Mouse (Mus musculus) left cerebral cortex, postnatal 14 days (tissue): ENCODE results near the gene Tmed8. TPM values are rescaled to one million over a fixed set of nuclear protein-coding genes. Genes with fewer than 3 reads are reported as not detected.
"Not testable (repeated sequence)": the region's sequence is repeated elsewhere in the genome, so short reads cannot be mapped to it uniquely, and the experiment has no call there.

Source experiments
- DNase-seq, 2 experiments: peaks; one replicate each; pipeline ENCODE4 v3.0.0; 2021 to 2022; ENCODE audit warnings: low spot score in 2 of 2, mixed read lengths in 1 of 2
- intact Hi-C: fragments of 180-260 bp; cut with DNase I; formaldehyde crosslinking; loops from one replicate; pipeline ENCODE4 v1.15.1; 2025
- total RNA-seq, 2 experiments: library from RNA; stranded (reverse); gene quantifications; 2 replicates each; pipeline ENCODE4 v1.2.3; 2021

Gene Tmed8
- total RNA-seq, 2 experiments from 2014 or later: 28.0 to 28.5 TPM

DNA sequence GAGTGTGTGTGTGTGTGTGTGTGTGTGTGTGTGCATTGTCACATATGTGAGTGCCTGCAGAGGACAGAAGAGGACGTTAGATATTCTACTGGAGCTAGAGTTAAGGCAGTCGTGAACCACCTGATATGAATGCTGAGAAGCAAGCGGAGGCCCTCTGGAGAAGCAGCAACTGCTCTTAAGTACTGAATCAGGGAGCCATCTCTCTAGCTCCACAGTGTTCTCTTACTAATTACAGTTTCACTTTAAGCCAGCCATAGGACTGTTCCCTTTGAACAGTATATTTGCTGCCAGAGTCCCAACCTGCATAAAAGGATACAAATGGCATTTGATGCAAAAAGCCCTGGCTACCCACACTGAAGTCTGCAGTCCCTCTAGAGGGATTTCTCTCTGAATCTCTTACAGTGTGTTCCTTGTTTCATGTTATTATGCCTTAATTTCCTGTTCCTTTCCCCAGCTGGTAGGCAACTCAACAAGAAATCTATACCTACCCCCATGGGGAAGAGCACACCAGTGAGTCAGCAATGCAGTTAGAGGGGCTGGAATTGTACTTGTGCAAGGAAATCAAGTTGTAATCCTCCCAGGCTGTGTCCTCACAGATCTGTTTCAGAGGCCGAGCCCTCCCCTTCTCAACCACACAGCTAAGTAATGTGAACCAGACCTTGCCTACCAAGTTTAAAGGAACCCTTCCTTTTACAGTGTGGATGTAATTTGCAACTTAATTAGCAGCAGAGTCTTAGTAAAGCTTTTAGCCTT lies 24.9 kb downstream of the Tmed8 start:
- intact Hi-C loops: no loop called here
- DNase-seq: no peak

DNA sequence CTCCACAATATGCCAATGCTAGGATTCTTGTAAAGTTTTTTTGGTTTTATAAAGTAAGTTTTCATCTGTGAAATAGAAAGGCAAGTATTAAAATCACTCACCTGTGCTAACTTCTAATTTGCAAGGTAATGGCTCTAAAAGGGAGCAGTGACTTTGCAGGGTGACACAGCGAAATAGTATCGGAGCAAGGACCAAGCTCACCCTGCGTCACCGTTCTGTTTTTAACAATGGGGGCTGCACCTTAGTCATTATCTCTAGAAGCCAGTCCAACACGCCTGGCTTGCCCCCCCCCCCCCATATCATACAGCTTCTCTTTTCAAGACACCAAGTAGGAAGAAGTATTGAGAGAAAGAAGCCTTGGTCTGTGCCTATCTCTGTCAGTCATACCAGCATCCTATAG lies 39.4 kb downstream of the Tmed8 start:
- no peak for DNase-seq
- intact Hi-C loops: no loop called here

DNA sequence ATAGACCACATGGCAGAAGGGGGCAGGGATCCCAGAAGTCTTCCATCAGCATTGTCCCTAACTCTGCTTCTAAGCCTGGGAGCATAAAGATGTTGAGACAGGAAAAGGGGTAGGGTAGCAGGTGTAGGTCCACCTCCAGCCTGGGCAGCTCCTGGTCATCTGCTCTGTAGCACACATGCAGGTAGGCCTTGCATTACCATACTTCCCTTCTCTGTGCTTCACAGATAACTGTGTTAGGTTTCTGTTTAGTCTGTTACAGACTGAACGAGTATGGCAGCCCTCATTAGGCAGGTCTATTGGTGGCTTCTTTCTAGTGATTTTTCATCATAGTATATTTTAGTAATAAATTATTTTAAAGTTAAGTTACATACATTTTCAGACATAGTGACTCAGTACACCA lies 39.9 kb downstream of the Tmed8 start:
- no peak for DNase-seq
- intact Hi-C loops: no loop called here

DNA sequence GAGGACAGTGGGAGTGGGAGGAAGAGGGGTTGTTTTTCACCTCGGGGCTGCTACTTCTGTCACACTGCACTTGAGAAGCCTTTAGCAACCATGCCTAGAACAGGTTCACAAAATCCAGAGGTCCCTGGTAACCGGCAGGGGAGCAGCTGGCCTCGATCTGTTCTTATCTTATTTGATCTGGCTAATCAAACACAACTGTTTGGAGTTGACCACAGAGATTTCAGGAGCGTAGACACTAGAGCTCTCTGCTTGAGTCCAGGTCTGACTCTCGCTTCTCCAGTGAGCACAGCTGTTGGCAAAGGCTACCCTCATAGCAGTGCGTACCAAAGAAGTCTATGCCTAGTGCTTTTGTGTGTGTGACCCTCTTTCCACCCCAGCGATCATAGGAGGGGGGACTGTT lies 42.2 kb downstream of the Tmed8 start:
- no peak for DNase-seq
- intact Hi-C loops: no loop called here

DNA sequence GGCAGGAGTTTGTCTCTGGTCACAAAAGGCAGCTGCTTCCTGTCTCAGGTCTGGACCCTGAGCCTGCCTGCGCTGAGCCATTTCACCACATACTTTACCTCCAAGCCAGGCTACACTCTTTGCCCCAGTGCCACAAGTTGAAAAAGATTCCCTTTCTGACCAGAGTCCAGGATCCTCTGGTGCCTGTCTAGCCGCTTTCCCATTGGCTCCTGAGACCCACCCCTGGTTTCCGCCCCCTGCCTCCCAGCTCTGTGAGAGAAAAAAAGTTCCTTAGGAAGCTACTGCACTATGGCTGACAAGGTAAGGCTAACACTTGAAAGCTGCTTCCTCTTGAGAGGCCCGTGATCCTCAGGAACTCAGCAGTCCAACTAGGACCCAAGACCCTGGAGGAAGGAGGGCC lies 42.9 kb downstream of the Tmed8 start:
- DNase-seq: no peak
- intact Hi-C loops: no loop called here

DNA sequence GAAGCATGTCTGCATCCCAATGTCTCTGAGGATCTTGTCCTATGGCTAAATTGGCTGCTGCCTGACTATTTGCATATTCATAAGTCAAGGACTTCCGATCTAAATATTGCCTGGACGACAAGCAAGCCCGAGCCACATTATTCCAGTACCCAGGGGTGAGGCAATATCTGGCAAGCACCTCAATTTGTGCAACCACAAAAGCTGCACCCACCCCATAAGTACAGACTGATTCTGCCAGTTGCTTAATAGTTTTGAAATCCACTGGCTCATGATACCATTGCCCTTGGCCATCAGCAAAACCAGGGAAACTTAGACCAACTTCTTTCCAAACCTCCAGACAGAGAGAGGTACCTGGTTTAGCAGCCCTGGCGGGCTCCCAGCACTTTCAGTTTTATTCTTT lies 45.8 kb downstream of the Tmed8 start:
- not testable (repeated sequence) for DNase-seq

DNA sequence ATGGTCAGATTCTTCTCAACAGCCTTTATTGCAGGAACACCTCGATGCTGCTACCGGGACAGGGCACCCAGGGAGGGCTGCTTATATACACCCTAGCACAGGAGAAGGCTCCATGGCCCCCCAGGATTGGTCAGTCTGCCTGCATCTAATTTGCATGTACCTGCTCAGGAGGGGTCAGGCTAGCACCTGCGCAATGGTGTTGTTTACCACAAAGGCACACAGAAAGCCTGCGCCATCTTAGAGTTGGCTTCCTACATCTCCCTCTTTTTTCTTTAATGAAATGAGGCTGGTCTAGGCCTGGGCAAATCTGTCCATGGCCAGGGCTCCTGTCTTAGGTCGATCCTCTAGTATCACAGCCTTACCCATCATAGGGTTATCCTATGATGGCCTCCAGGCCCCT lies 50.8 kb downstream of the Tmed8 start:
- intact Hi-C loops: no loop called here
- no peak for DNase-seq

More for the DNA sequence above, 45.8 kb downstream of the Tmed8 start:
- intact Hi-C loops: not testable (repeated sequence)

DNA sequence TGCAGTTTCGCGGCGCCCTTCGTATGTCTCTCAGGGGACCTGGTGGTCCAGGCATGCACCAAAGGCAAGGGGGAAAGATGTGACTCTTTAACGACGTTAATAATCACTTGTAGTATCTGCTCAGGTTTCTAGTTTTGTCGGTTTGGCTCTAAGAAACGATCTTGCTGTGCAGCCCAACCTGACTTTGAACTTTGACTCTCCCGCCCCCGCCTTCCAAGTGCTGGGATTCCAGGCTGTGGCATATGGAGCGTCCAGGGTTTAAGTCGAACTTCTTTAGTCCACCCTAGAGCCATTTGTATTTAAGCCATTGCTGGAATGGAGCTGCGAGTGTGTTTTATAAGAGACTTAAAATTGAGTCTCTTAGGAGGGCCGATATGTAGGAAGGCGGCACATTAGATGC lies 52.1 kb downstream of the Tmed8 start:
- DNase-seq: peak; percentile 17 to 38
- intact Hi-C loops: no loop called here

DNA sequence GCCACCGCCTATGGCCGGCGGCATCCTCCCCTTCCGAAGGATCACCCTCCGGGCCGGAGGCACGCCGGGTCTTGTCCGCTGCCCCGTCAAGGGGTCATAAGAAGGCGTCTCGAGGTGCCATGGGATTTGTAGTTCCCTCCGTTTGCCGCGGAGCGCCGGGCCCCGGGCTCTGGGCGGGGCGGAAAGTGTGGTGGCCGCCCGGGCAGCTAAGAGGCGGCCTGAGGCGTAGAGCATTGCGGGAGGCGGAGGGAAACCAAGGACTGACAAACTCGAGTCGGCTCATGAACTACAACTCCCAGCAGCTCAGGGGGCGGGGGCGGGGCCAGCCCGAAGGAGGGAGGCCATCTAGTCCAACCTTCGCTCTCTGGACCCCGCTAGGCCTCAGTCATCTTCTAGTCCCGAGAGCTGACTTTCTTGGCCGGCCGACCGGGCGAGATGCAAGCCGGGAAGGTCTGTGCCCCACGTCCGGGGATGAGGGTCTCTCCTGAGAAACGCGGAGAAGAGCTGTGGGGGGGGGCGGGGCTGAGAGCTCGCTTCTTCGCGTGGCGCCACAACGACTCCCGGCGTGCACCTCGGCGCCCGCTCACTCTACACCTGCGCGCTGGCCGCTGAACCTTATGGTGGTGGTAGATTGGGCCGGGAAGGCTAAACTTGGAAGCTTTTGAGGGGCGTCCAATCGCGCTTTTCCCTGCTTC lies 52.7 kb downstream of the Tmed8 start, which contains the start of gene Pomt2:
Gene Pomt2 (minus strand): TSS at position 574 of the 695 bp plus-strand sequence.
- DNase-seq: peak; percentile 90 to 94
- intact Hi-C loops: no loop called here

DNA sequence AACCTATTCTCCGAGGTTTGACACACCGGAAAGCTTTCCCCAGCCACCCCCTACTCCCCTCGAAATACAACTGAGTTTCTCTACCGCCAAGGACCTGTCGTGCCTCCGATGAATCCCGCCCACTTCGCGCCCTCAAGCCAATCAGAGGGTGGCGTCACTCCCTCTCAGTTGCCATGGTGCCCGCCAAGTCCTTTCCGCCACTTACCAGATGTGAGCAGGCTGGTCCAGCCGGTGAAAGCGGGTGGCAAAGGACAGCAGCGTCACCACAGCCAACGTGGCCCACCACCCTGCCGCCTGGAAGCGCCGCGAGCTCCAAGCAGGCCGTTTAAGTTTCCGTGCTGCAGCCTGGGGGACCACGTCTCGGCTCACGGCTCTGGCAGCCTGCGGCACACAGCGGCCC lies 53.3 kb downstream of the Tmed8 start, which contains the start of gene Gstz1:
Gene Gstz1 (plus strand): TSS at position 200 of the 400 bp plus-strand sequence.
- peak; percentile 90 to 93 for DNase-seq
- intact Hi-C loops: no loop called here

DNA sequence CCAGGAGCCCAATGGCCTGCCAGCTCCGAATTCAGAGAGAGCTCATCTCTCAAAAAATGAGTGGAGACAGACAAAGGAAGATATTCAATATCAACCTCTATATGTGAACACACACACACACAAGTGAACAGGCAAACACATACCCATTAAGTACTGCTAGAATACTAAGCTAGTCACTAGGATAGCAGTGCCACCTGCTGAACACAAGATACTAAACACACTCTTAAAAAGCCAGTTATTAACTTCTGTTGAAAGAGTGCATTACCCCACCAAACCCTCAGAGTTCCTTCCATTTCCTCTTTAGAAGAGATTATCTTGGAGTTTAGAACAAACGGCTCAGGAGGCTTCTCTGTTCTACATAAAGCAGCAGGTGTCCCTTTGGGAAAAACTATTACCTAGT lies 58.1 kb downstream of the Tmed8 start:
- intact Hi-C loops: no loop called here
- DNase-seq: no peak

DNA sequence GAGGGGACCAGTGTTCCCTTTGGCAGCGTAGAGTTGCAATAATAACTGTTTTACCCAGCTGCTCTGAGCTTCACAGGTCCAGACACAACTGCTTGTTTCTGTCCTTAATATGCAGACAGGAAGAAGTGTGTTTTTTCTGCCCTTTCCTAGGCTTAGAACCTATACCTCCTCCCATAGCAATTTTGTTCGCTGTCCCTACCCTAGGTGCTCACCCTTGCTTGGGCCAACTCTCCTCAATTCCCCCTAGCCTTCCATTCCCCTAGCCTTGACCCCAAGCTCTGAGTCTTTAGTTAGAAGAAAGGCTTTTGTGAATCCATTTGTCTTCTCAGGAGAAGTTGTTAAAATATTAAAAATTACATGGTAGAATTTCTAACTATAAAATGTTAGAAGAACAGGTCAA lies 61.5 kb downstream of the Tmed8 start:
- intact Hi-C loops: loop anchor here (10.0 kb wide), 1 partner anchor 196 kb away; no protein-coding TSS in a partner anchor
- DNase-seq: no peak

DNA sequence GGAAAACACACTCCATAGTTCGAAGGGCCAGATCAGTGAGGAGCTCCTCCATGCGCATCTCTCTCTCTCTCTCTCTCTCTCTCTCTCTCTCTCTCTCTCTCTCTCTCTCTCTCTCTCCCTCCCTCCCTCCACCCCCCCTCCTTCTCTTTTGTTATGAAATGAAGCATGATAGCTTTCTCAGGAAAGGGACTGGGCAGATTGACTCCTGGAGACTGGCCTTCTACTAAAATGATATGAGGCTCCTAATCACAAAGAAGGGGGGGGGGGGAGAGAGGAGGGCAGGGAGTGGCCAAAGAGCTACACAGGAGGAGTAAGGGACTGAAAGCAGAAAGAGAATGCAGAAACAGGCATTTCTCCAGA lies 61.9 kb downstream of the Tmed8 start:
- DNase-seq: no peak
- intact Hi-C loops: loop anchor here (10.0 kb wide), 1 partner anchor 196 kb away; no protein-coding TSS in a partner anchor

DNA sequence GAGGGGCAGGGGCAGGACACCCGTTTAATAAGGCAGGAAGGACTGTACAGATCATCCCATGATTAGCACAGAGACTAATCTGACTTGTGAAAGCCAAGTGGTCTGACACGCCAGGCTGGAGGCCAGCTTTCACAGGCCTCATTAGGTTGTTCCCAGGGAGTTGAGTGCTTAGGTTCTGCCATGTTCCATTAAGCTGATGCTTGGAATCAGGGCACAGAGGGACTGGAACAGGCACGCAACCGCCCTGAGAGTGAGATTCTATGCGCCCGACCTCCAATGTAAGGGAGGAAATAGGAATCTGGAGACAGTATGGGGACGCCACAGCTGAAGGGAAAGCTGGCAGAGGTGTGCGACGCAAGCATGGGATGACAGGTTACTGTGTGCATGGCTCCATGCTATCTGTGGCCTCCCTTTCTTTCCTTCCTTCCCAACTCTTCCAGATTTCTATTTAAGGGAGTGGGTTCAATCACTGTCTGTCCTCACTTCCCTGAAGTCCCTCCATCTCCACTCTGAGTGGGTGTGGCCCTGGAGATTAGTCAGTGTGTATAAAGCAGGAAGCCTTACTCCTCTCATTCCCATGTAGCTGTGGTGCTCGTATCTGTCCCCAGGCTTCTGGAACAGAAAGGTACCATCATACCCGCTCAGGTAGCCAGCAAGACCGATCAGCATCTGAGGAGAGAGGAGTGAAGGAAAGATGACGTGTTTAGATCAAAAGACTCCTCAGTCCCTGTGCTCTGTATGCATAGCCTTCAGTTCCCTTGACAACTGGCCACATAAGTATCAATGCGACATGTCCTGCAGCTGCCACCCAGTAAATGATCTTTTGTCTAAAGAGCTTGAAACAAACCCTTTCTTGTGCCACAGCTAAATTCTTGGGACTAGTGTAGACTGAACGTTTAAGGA lies 62.6 kb downstream of the Tmed8 start:
- intact Hi-C loops: loop anchor here (10.0 kb wide), 1 partner anchor 197 kb away; no protein-coding TSS in a partner anchor

DNA sequence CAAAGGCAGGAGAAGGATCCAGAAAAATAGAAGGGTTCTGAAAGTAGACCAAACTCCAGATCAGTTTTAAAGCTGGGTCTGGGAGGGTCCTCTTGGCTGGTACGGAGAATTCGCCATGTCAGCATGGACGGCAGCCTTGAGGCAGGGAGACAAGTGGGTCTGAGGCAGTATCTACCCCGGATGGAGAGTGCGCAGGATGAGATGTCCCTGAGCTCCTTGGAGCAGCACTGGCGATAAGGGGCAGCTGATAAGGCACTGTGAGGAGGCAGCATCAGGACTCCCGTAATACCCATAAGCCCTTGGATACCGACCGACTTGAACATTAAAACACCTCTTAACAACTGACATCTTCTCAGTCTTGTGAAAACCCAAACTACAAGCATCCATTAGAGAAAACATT lies 67.5 kb downstream of the Tmed8 start:
- intact Hi-C loops: loop anchor here (10.0 kb wide), 1 partner anchor 202 kb away; no protein-coding TSS in a partner anchor
- DNase-seq: no peak

More for the DNA sequence above, 62.6 kb downstream of the Tmed8 start:
- DNase-seq: no peak

DNA sequence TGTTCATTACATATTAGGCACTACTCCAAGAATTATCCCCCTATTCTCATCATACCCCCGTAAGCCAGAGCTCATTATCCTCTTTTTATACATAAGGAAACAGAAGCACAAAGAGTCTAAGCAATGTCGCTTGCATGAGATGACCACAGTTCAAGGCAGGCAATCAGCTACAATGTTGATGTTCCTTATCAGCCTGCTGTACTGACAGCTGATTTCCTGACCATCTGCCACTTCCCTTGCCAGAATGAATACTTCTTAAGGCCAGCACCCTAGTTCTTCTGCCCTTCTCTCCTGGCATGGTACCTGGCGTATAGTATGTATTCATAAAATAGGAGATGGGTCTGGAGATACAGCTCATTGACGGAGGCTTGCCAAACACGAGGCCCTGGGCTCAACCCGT lies 68.0 kb downstream of the Tmed8 start:
- intact Hi-C loops: loop anchor here (10.0 kb wide), 1 partner anchor 203 kb away; no protein-coding TSS in a partner anchor
- no peak for DNase-seq

DNA sequence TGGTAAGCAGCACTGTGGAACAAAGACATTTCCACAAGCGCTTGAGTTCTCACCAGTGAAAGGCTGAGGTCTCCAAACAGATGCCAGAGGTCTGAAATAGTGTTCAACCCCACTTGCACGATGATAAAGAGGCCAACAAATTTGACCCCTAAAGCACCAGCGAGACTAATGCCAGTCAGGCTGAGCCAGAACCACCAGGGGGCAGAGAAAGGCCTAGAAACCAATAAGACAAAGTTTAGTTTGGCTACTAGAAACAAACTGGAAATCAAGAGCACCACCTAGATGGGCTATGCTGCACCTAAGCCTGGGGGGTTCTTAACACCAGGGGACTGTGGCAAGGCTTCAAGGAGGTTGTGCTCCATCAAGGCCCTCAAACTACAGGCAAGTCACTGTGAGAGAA lies 68.6 kb downstream of the Tmed8 start:
- intact Hi-C loops: loop anchor here (10.0 kb wide), 1 partner anchor 203 kb away; no protein-coding TSS in a partner anchor
- no peak for DNase-seq

DNA sequence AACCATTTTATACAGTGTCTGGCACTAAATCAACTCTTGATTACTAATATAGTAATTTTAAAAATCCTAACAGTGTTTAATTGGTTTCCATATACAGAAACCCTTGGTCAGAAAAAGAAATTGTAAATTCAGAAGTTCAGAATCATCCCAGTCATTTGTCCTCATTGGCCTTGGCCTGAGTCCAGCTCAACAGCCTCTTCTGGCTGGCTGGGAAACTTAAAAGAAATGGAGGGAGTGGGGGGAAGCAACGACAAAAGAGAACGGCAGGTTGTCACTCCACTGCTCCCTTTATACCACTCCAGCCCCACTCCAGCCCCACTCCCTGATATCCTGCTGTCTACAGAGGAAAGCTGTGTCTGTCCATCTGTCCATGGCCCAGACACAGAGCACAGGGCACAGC lies 69.1 kb downstream of the Tmed8 start:
- no peak for DNase-seq
- intact Hi-C loops: loop anchor here (10.0 kb wide), 1 partner anchor 204 kb away; no protein-coding TSS in a partner anchor

DNA sequence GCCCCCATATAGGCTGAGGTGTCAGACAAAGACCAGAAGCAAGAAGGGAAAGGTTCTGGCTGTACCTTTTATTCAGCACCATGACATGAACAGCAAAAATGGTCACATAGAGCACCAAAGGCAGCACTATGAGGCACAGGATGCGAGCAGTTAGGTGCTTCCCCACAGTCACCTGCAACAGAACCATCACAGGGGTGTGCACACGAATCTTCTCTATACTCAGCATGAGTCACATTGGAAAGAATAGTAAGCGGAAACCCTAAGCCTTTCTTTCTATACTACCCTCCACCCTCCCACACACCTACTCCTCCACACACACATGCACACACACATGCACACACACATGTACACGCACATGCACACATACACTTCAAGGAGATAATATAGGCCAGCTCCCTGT lies 70.0 kb downstream of the Tmed8 start:
- intact Hi-C loops: loop anchor here (10.0 kb wide), 1 partner anchor 205 kb away; no protein-coding TSS in a partner anchor
- no peak for DNase-seq
